In genomic region chr17:6771661-6772489, GRCm38 (mm10) we compare ENCODE assay signal across 11 mouse cellular contexts. TPM values are rescaled to one million over a fixed set of nuclear protein-coding genes. Genes with fewer than 3 reads are reported as not detected.
DNase-seq lines count a peak whose midpoint lies in the region; ATAC-seq and TF ChIP-seq lines count a peak whose summit lies in the region.
"Had no signal": no experiment of that assay in that cellular context is flagged by ENCODE, and none has a peak within 500 bp of the region (broad histone marks: within the 10 kb centered on the region; RNA-seq: fewer than 3 reads in every experiment).

No protein-coding gene starts in this region.

- H3K4me2 ChIP-seq in embryonic facial prominence, embryonic 15.5 days (replicated peaks), result no peak overlapping the region
- H3K4me2 ChIP-seq in stomach, postnatal 0 days (replicated peaks; ENCODE audit: low read depth), result 0 out of 2 replicates have a peak overlapping the region, but pooled peaks have one; percentile 5

- no peak overlapping the region for H3K4me3 ChIP-seq in kidney, adult 2 months (ENCODE audit: insufficient read depth, low read depth, low read length)
- H3K4me3 ChIP-seq in thymus, adult 2 months (ENCODE audit: control insufficient read depth, insufficient read depth, low read length), result 0 out of 2 replicates have a peak overlapping the region, but pooled peaks have one; percentile 13
- no peak overlapping the region for H3K4me3 ChIP-seq in embryonic facial prominence, embryonic 15.5 days (replicated peaks)
- no peak overlapping the region for H3K4me3 ChIP-seq in stomach, postnatal 0 days (ENCODE audit: low read depth, low read length)
- H3K4me3 ChIP-seq: erythroblast, embryonic 14.5 days had no signal

- TF ChIP-seq CTCF in kidney, adult 2 months (conservative IDR thresholded peaks at IDR 0.05; ENCODE audit: insufficient read depth, insufficient read length, low read depth, low read length), result no peak
- no peak for TF ChIP-seq CTCF in thymus, adult 2 months (IDR thresholded peaks at IDR 0.05; ENCODE audit: borderline replicate concordance, control insufficient read depth, extremely low read depth, insufficient read depth, low read length, poor library complexity)
- TF ChIP-seq CTCF in stomach, postnatal 0 days (IDR thresholded peaks at IDR 0.05; ENCODE audit: low read depth), result no peak

- DNase-seq in kidney, adult 2 months, result no peak
- DNase-seq in kidney, postnatal 25 days, result no peak
- DNase-seq in thymus, adult 2 months, result no peak
- DNase-seq in thymus, postnatal 25 days, result no peak
- DNase-seq in stomach, postnatal 0 days (ENCODE audit: low spot score), result no peak
- DNase-seq in adrenal gland, postnatal 4 days (ENCODE audit: low spot score in 2 of 2), result no peak
- DNase-seq: adrenal gland, postnatal 10 days; cerebellum, adult 18-20 months; gastrocnemius, postnatal 14 days had no signal

- TF ChIP-seq POLR2A in kidney, adult 2 months (IDR thresholded peaks at IDR 0.05; ENCODE audit: low read depth, low read length), result no peak
- TF ChIP-seq POLR2A in thymus, adult 2 months (IDR thresholded peaks at IDR 0.05; ENCODE audit: control insufficient read depth, extremely low read depth, insufficient read depth, low read length, poor library complexity), result no peak

- no peaks in the 10 kb centered on the region for H3K27me3 ChIP-seq in kidney, adult 2 months (replicated peaks; ENCODE audit: control insufficient read depth, insufficient read depth, low read length)
- H3K27me3 ChIP-seq in thymus, adult 2 months (ENCODE audit: control insufficient read depth, insufficient read depth, low read length), result no peaks in the 10 kb centered on the region
- no peaks in the 10 kb centered on the region for H3K27me3 ChIP-seq in embryonic facial prominence, embryonic 15.5 days
- H3K27me3 ChIP-seq in stomach, postnatal 0 days (ENCODE audit: control insufficient read depth, insufficient read depth, low read length), result no peaks in the 10 kb centered on the region

- H3K9me3 ChIP-seq in embryonic facial prominence, embryonic 15.5 days (replicated peaks), result no peaks in the 10 kb centered on the region
- no peaks in the 10 kb centered on the region for H3K9me3 ChIP-seq in stomach, postnatal 0 days (ENCODE audit: control insufficient read depth, low read length)

- no peaks in the 10 kb centered on the region for H3K36me3 ChIP-seq in kidney, adult 2 months (ENCODE audit: control insufficient read depth, insufficient read depth, low read length)
- peaks cover 17% of the 10 kb centered on the region; the same call in 1 of the 2 replicates for H3K36me3 ChIP-seq in thymus, adult 2 months (ENCODE audit: control insufficient read depth, insufficient read depth, low read length)
- H3K36me3 ChIP-seq in embryonic facial prominence, embryonic 15.5 days, result no peaks in the 10 kb centered on the region
- H3K36me3 ChIP-seq in stomach, postnatal 0 days (ENCODE audit: control insufficient read depth, insufficient read depth, low read length), result no peaks in the 10 kb centered on the region

- H3K9ac ChIP-seq in embryonic facial prominence, embryonic 15.5 days, result no peak overlapping the region
- 0 out of 2 replicates have a peak overlapping the region, but pooled peaks have one; percentile 23 for H3K9ac ChIP-seq in stomach, postnatal 0 days (ENCODE audit: low read length)

- 40% methylated on average over 16 of the region's 16 CpGs for WGBS in kidney, adult 2 months
- 51% methylated on average over 16 of the region's 16 CpGs for WGBS in thymus, adult 2 months
- 65% methylated on average over 16 of the region's 16 CpGs for WGBS in embryonic facial prominence, embryonic 15.5 days
- 57% methylated on average over 16 of the region's 16 CpGs for WGBS in stomach, postnatal 0 days

- peak overlapping the region; percentile 80 for H3K27ac ChIP-seq in kidney, adult 2 months (ENCODE audit: insufficient read depth, low read depth, low read length)
- peak overlapping the region; percentile 87 for H3K27ac ChIP-seq in thymus, adult 2 months (ENCODE audit: control insufficient read depth, insufficient read depth, low read length)
- peak overlapping the region; percentile 3; the same call in 1 of the 2 replicates for H3K27ac ChIP-seq in embryonic facial prominence, embryonic 15.5 days (replicated peaks)
- peak overlapping the region; percentile 65 for H3K27ac ChIP-seq in stomach, postnatal 0 days (replicated peaks)

- peaks cover 80% of the 10 kb centered on the region for H3K4me1 ChIP-seq in kidney, adult 2 months (ENCODE audit: control insufficient read depth, insufficient read depth, low read length)
- H3K4me1 ChIP-seq in thymus, adult 2 months (replicated peaks; ENCODE audit: control insufficient read depth, insufficient read depth, low read length), result peaks cover 60% of the 10 kb centered on the region
- H3K4me1 ChIP-seq in embryonic facial prominence, embryonic 15.5 days, result no peaks in the 10 kb centered on the region
- H3K4me1 ChIP-seq in stomach, postnatal 0 days (replicated peaks; ENCODE audit: control insufficient read depth, insufficient read depth), result no peaks in the 10 kb centered on the region

- no peak for ATAC-seq in embryonic facial prominence, embryonic 15.5 days (ENCODE audit: insufficient number of reproducible peaks, low FRiP score, low TSS enrichment, low read depth)
- peak; percentile 14; the same call in 1 of the 2 replicates for ATAC-seq in stomach, postnatal 0 days (ENCODE audit: low FRiP score, low TSS enrichment)

- no peak for TF ChIP-seq EP300 in stomach, postnatal 0 days (optimal IDR thresholded peaks at IDR 0.05)

RNA-seq across cellular contexts. Expression of gene Ezr, which starts 10.7 kb away (rescaled TPM):
- 129 and 152 TPM in 2 replicates for polyA plus RNA-seq in kidney, adult 2 months (2012; rRNA removed)
- polyA plus RNA-seq in thymus, adult 2 months (2012; rRNA removed), result 149 and 189 TPM in 2 replicates
- 80.3 and 96.0 TPM in 2 replicates for polyA plus RNA-seq in embryonic facial prominence, embryonic 15.5 days (2015; fragmentation: Nextera tagmentation; extraction: Ambion mirVana)
- 289 and 299 TPM in 2 replicates for polyA plus RNA-seq in stomach, postnatal 0 days (2015; fragmentation: Nextera tagmentation; extraction: Ambion mirVana)
- 10 to 100 TPM; 23.7 to 60.5 TPM for total RNA-seq in adrenal gland, postnatal 4 days (2021)

Comparison
In these comparisons a context has a peak if more than half of its experiments do, and no peak if none do; other contexts are left out.
1. H3K27ac ChIP-seq: peak in every context shown above with its lines; median percentile 87 in thymus, adult 2 months; 80 in kidney, adult 2 months; 65 in stomach, postnatal 0 days; 3 in embryonic facial prominence, embryonic 15.5 days.